Mouse (Mus musculus) kidney, embryonic 15.5 days (tissue): ENCODE results near the gene Chp1. TPM values are rescaled to one million over a fixed set of nuclear protein-coding genes. Genes with fewer than 3 reads are reported as not detected.
A peak's percentile ranks its signal among the peaks of the same experiment; 100 is the strongest.
"Not testable (repeated sequence)": the region's sequence is repeated elsewhere in the genome, so short reads cannot be mapped to it uniquely, and the experiment has no call there.

Experiments
- ATAC-seq: fragments of 200-750 bp; cut with Nextera tagmentation; replicated peaks from 2 replicates; pipeline ENCODE4 v1.8.0; 2017; ENCODE audit warnings: moderate TSS enrichment; ENCODE audit not compliant: low FRiP score
- H3K27ac ChIP-seq: fragments of 300-500 bp; sonication (generic); 2 replicates; pipeline ENCODE4 v1.5.1; 2015; ENCODE audit warnings: mild to moderate bottlenecking, inconsistent platforms
- H3K27me3 ChIP-seq: fragments of 300-500 bp; sonication (generic); 2 replicates; pipeline ENCODE4 v1.6.1; 2015; ENCODE audit warnings: inconsistent platforms
- H3K36me3 ChIP-seq: fragments of 300-500 bp; sonication (generic); 2 replicates; pipeline ENCODE4 v1.6.1; 2015; ENCODE audit warnings: inconsistent platforms
- H3K4me1 ChIP-seq: fragments of 300-500 bp; sonication (generic); 2 replicates; pipeline ENCODE4 v1.6.1; 2015; ENCODE audit warnings: inconsistent platforms
- H3K4me2 ChIP-seq: fragments of 300-500 bp; sonication (generic); 2 replicates; pipeline ENCODE4 v1.6.1; 2015; ENCODE audit warnings: moderate library complexity, mild to moderate bottlenecking, inconsistent platforms
- H3K4me3 ChIP-seq: fragments of 300-500 bp; sonication (generic); replicated peaks from 2 replicates; pipeline ENCODE4 v1.5.1; 2015; ENCODE audit warnings: mild to moderate bottlenecking, inconsistent platforms
- H3K9ac ChIP-seq: fragments of 300-500 bp; sonication (generic); 2 replicates; pipeline ENCODE4 v1.6.1; 2015; ENCODE audit warnings: mild to moderate bottlenecking, inconsistent platforms
- H3K9me3 ChIP-seq: fragments of 300-500 bp; sonication (generic); replicated peaks from 2 replicates; pipeline ENCODE4 v1.6.1; 2016; ENCODE audit warnings: inconsistent platforms
- WGBS: fragments of 180-500 bp; shearing (Covaris S2); methylation state at CpG from one replicate; pipeline ENCODE4 v1.1.7; 2015; ENCODE audit warnings: mixed read lengths; 5-methylcytosine and 5-hydroxymethylcytosine counted together
- polyA plus RNA-seq: library from polyadenylated mRNA; unstranded; fragments of >200 nt; fragmentation: Nextera tagmentation; extraction: Ambion mirVana; gene quantifications from 2 replicates; pipeline ENCODE4 v1.2.1, GENCODE M21; 2015

Gene Chp1
- 59.7 and 60.3 TPM in 2 replicates for polyA plus RNA-seq

- Histone ChIP-seq H3K27me3 (no peaks in the 10 kb centered on the region), H3K4me1 (peaks cover 23% of the 10 kb centered on the region), H3K4me3 (peak within 1 kb of the TSS; percentile 74), H3K9me3 (no peaks in the 10 kb centered on the region), H3K4me2 (peak within 1 kb of the TSS; percentile 82), H3K27ac (peak within 1 kb of the TSS; percentile 87), H3K36me3 (no peaks in the 10 kb centered on the region), H3K9ac (peak within 1 kb of the TSS; percentile 65)
- ATAC-seq: peak; percentile 99
- 0% methylated on average over 57 of the region's 57 CpGs for WGBS
Measured at GRCm38 (mm10) chr2:119547522-119548370, at the start of gene Chp1, which contains the start of gene Exd1. Chp1 (plus strand) TSS chr2:119547697. Exd1 (minus strand) TSS chr2:119547627.

GRCm38 (mm10) chr2:119498859-119499258 lies 48.6 kb upstream of the Chp1 start:
- WGBS: 75% methylated on average over 2 of the region's 2 CpGs
- H3K27ac ChIP-seq: no peak overlapping the region
- no peak for ATAC-seq

GRCm38 (mm10) chr2:119500965-119501652 lies 46.4 kb upstream of the Chp1 start:
- no peaks in the 10 kb centered on the region for H3K27me3 ChIP-seq
- no peak overlapping the region for H3K27ac ChIP-seq
- H3K4me3 ChIP-seq: no peak overlapping the region
- no peaks in the 10 kb centered on the region for H3K36me3 ChIP-seq
- no peak for ATAC-seq
- no peaks in the 10 kb centered on the region for H3K4me1 ChIP-seq
- H3K9ac ChIP-seq: no peak overlapping the region
- 82% methylated on average over 2 of the region's 2 CpGs for WGBS
- no peak overlapping the region for H3K4me2 ChIP-seq
- H3K9me3 ChIP-seq: no peaks in the 10 kb centered on the region

More at GRCm38 (mm10) chr2:119498859-119499258, 48.6 kb upstream of the Chp1 start:
- Histone ChIP-seq H3K27me3 (no peaks in the 10 kb centered on the region), H3K9me3 (no peaks in the 10 kb centered on the region), H3K4me1 (no peaks in the 10 kb centered on the region), H3K9ac (no peak overlapping the region), H3K4me3 (no peak overlapping the region), H3K4me2 (no peak overlapping the region), H3K36me3 (no peaks in the 10 kb centered on the region)

- H3K9ac ChIP-seq: no peak overlapping the region
- ATAC-seq: no peak
- no peaks in the 10 kb centered on the region for H3K36me3 ChIP-seq
- no peaks in the 10 kb centered on the region for H3K9me3 ChIP-seq
- no peaks in the 10 kb centered on the region for H3K4me1 ChIP-seq
- H3K27me3 ChIP-seq: no peaks in the 10 kb centered on the region
- H3K27ac ChIP-seq: no peak overlapping the region
- H3K4me2 ChIP-seq: no peak overlapping the region
- no peak overlapping the region for H3K4me3 ChIP-seq
Measured at GRCm38 (mm10) chr2:119507108-119507507, 40.4 kb upstream of the Chp1 start.

- not testable (repeated sequence) for H3K4me3 ChIP-seq, ATAC-seq
Measured at GRCm38 (mm10) chr2:119508518-119508917, 39.0 kb upstream of the Chp1 start.

DNA sequence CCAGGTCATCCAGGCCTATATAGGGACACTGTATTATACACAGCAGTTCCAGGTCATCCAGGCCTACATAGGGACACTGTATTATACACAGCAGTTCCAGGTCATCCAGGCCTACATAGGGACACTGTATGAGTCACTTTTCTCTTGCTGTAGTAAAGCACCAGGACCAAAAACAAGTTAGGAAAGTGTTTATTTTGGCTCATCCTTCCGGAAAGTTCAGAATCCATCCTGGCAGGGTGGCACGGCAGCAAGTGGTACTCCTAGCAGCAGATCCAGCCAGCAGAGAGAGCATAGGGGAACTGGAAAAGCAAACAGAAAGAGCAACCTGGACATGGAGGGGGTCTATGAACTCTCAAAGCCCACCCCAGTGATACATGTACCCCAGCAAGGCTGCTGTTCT lies 36.6 kb upstream of the Chp1 start:
- H3K4me2 ChIP-seq: no peak overlapping the region
- H3K9me3 ChIP-seq: no peaks in the 10 kb centered on the region
- 78% methylated on average over 2 of the region's 2 CpGs for WGBS
- no peak for ATAC-seq
- no peak overlapping the region for H3K4me3 ChIP-seq
- no peaks in the 10 kb centered on the region for H3K4me1 ChIP-seq
- no peak overlapping the region for H3K27ac ChIP-seq
- H3K9ac ChIP-seq: no peak overlapping the region
- no peaks in the 10 kb centered on the region for H3K27me3 ChIP-seq
- no peaks in the 10 kb centered on the region for H3K36me3 ChIP-seq

More at GRCm38 (mm10) chr2:119508518-119508917, 39.0 kb upstream of the Chp1 start:
- H3K27ac ChIP-seq, H3K27me3 ChIP-seq, H3K9ac ChIP-seq, H3K36me3 ChIP-seq, H3K4me2 ChIP-seq, H3K9me3 ChIP-seq, H3K4me1 ChIP-seq: not testable (repeated sequence)
- WGBS: 66% methylated on average over 7 of the region's 7 CpGs

GRCm38 (mm10) chr2:119512292-119512691 lies 35.2 kb upstream of the Chp1 start:
- WGBS: 84% methylated on average over 3 of the region's 3 CpGs
- H3K9me3 ChIP-seq: no peaks in the 10 kb centered on the region
- no peak overlapping the region for H3K4me2 ChIP-seq
- H3K27ac ChIP-seq: no peak overlapping the region
- no peak overlapping the region for H3K9ac ChIP-seq
- no peak overlapping the region for H3K4me3 ChIP-seq
- no peaks in the 10 kb centered on the region for H3K4me1 ChIP-seq
- ATAC-seq: no peak
- no peaks in the 10 kb centered on the region for H3K27me3 ChIP-seq
- no peaks in the 10 kb centered on the region for H3K36me3 ChIP-seq

DNA sequence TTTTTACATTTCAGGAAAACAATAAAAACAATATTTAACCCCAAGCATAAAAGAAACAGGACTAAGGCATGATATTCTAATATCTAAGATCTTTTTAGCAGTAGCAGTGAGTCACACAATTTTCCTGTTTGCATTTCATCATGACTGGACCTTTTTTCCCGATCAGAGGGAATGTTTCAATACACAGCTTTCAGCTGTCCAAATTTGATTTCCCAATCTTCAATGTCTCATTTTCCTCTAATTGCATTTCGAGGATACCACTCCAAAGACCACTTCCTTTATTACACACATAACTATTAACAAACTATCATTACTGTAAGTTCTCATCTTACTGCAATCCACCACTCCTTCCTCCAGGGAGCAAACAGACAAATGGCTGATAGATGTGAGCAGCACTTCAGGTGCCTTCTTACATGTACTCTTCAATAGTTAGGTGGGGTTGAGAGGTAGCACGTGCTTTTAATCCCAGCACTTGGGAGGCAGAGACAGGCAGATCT lies 33.4 kb upstream of the Chp1 start:
- 84% methylated on average over 3 of the region's 3 CpGs for WGBS
- Histone ChIP-seq H3K4me3 (no peak overlapping the region), H3K4me2 (no peak overlapping the region), H3K9me3 (no peaks in the 10 kb centered on the region), H3K27me3 (no peaks in the 10 kb centered on the region), H3K27ac (no peak overlapping the region), H3K9ac (no peak overlapping the region), H3K4me1 (no peaks in the 10 kb centered on the region), H3K36me3 (no peaks in the 10 kb centered on the region)
- ATAC-seq: no peak

DNA sequence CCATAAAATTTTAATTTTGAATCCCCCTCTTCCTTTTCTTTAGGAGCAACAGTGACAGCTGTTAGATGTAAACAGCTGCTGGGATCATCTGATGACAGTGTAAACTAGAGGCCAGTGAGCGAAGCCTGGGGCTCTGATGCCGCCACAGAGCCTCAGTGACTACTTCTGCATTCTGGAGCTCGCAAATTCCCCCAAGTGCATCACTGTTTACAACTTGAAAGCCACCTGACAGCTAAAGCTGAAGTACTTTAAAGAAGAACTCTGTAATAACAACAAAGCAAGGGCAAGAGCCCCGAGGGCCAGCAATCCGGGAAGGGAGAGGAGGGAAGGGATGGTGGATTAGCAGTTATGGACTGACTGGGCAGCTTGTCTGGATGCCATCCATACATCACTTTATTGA lies 30.7 kb upstream of the Chp1 start:
- Histone ChIP-seq H3K4me1 (no peaks in the 10 kb centered on the region), H3K27me3 (no peaks in the 10 kb centered on the region), H3K9ac (no peak overlapping the region), H3K27ac (no peak overlapping the region), H3K36me3 (no peaks in the 10 kb centered on the region), H3K9me3 (no peaks in the 10 kb centered on the region), H3K4me2 (no peak overlapping the region), H3K4me3 (no peak overlapping the region)
- no peak for ATAC-seq
- WGBS: 43% methylated on average over 5 of the region's 5 CpGs

DNA sequence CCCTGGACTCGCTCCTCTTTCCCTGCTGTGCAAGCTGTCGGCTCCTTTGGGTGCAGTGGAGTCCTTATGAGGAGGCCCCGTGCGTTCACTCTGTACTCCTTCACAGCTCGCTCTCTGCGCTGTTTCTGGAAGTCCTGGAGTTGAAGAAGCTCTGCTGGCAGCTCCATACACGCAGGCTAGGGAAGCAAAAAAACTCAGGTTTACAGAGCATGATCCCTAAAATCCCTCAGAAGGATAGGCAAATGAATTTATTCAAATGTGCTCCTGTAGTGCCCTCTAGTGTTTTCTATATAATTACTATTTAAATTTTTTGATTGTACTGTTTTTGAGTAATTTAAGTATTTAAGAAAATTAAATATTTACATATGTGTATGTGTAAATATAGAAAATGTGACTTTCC lies 26.9 kb upstream of the Chp1 start:
- Histone ChIP-seq H3K9me3 (no peaks in the 10 kb centered on the region), H3K4me1 (no peaks in the 10 kb centered on the region), H3K27ac (no peak overlapping the region), H3K9ac (no peak overlapping the region), H3K4me2 (no peak overlapping the region), H3K4me3 (no peak overlapping the region), H3K36me3 (no peaks in the 10 kb centered on the region), H3K27me3 (no peaks in the 10 kb centered on the region)
- 76% methylated on average over 7 of the region's 7 CpGs for WGBS
- ATAC-seq: no peak

- H3K9ac ChIP-seq: no peak overlapping the region
- no peak overlapping the region for H3K4me2 ChIP-seq
- no peaks in the 10 kb centered on the region for H3K9me3 ChIP-seq
- no peaks in the 10 kb centered on the region for H3K4me1 ChIP-seq
- 73% methylated on average over 4 of the region's 4 CpGs for WGBS
- no peaks in the 10 kb centered on the region for H3K36me3 ChIP-seq
- ATAC-seq: no peak
- no peaks in the 10 kb centered on the region for H3K27me3 ChIP-seq
- H3K27ac ChIP-seq: no peak overlapping the region
- H3K4me3 ChIP-seq: no peak overlapping the region
Measured at GRCm38 (mm10) chr2:119523836-119524235, 23.7 kb upstream of the Chp1 start.

GRCm38 (mm10) chr2:119525422-119525821 lies 22.1 kb upstream of the Chp1 start:
- no peak overlapping the region for H3K27ac ChIP-seq
- H3K4me1 ChIP-seq: no peaks in the 10 kb centered on the region
- no peak overlapping the region for H3K4me3 ChIP-seq
- 42% methylated on average over 4 of the region's 4 CpGs for WGBS
- no peaks in the 10 kb centered on the region for H3K27me3 ChIP-seq
- H3K4me2 ChIP-seq: no peak overlapping the region
- H3K36me3 ChIP-seq: no peaks in the 10 kb centered on the region
- ATAC-seq: no peak
- no peaks in the 10 kb centered on the region for H3K9me3 ChIP-seq
- H3K9ac ChIP-seq: no peak overlapping the region
